ENCODE assay signal across 12 mouse cellular contexts in the genomic region with DNA sequence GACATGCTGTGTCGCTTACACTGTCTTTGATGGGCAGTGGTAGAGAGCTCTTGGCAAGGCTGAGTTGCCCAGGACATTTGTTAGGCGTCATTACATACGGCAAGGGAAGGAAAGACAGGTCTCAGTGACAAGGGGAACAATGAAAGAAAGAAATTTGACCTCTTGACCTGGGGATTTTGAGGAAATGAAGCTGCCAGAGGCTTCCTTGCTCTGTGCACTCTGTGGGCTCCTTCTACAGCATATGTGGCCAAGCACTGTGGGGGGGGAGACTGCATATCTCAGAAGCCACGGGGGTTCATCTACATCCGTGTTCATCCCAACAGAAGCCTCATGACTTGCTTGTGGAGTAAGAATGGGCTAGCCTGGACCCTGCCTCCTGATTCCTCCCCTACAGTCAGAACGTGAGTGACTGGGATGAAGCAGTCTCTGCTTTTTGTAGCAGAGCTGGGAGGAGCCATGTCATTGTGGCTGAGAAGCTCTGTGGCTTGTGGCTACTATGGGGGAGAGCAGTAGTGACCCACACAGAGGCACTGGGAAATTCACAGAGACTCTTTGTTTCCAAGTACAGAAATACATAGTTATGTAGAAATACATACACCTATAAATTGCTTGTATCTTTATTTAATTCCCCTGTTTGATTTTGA. TPM values are rescaled to one million over a fixed set of nuclear protein-coding genes. Genes with fewer than 3 reads are reported as not detected.
"Had no signal": no experiment of that assay in that cellular context is flagged by ENCODE, and none has a peak within 500 bp of the region (broad histone marks: within the 10 kb centered on the region; RNA-seq: fewer than 3 reads in every experiment).

No protein-coding gene starts in this region.

- H3K4me1 ChIP-seq: kidney, embryonic 15.5 days; limb, embryonic 12.5 days; neural tube, embryonic 12.5 days had no signal

- H3K9me3 ChIP-seq: kidney, embryonic 15.5 days; liver, embryonic 15.5 days; neural tube, embryonic 12.5 days had no signal

- H3K4me2 ChIP-seq: kidney, embryonic 15.5 days; limb, embryonic 12.5 days; liver, embryonic 15.5 days; neural tube, embryonic 12.5 days had no signal

- ATAC-seq: intestine, embryonic 16.5 days; lung, postnatal 0 days had no signal

- DNase-seq: kidney, adult 2 months; kidney, postnatal 14 days; layer of hippocampus, adult 9-11 months; layer of hippocampus, postnatal 36 days; lung, adult 2 months had no signal

- H3K27me3 ChIP-seq: kidney, embryonic 15.5 days; limb, embryonic 12.5 days; neural tube, embryonic 12.5 days had no signal

- H3K4me3 ChIP-seq: kidney, embryonic 15.5 days; limb, embryonic 12.5 days; liver, embryonic 15.5 days; neural tube, embryonic 12.5 days had no signal

- H3K9ac ChIP-seq: kidney, embryonic 15.5 days; limb, embryonic 12.5 days; liver, embryonic 15.5 days; neural tube, embryonic 12.5 days had no signal

- H3K27ac ChIP-seq: kidney, embryonic 15.5 days; limb, embryonic 12.5 days; liver, embryonic 15.5 days; neural tube, embryonic 12.5 days; stomach, postnatal 0 days had no signal

RNA-seq across cellular contexts. Expression of a gene that starts 48.5 kb away (rescaled TPM):
- polyA plus RNA-seq: kidney, adult 2 months; limb, embryonic 12.5 days had no signal
